7 mouse cellular contexts compared by ENCODE assay signal in the genomic region with DNA sequence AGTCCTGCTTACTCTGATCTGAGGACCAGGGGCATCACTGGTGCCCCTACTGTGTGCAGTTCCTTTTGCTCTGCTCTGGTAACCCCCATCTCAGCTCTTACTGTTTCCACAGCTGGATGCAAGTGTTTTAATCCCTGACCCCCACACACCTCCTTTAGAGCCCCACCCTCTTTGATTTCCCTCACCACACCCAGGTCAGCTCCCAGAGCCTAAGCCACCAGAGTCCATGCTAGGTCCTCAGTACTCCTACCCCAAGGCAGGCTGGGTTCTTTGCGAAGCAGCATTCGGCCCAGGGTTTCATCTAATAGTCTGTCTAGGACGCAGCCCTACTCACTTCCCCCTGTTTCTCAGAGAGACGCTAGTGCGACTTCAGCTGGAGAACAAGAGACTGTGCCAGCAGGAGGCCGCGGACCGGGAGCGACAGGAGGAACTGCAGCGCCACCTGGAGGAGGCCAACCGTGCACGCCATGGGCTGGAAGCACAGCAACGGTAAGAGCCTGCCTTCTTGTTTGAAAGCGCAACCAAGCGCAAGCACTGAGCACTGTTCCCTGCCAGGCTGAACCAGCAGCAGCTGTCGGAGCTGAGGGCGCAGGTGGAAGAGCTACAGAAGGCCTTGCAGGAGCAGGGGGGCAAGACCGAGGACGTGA. TPM values are rescaled to one million over a fixed set of nuclear protein-coding genes. Genes with fewer than 3 reads are reported as not detected.
DNase-seq lines count a peak whose midpoint lies in the region; ATAC-seq lines count a peak whose summit lies in the region.

No protein-coding gene starts in this region.

- H3K27ac ChIP-seq in hindbrain, embryonic 16.5 days (ENCODE audit: low read depth, low read length) = no peak overlapping the region

- no peaks in the 10 kb centered on the region for H3K9me3 ChIP-seq in hindbrain, embryonic 16.5 days (ENCODE audit: control insufficient read depth, low read length)

- peak; percentile 98 for DNase-seq in ZHBTc4 (ENCODE audit: low read depth, low spot score)
- DNase-seq in cerebellum, postnatal 36 days = peak; percentile 97
- DNase-seq in gastrocnemius, adult 18-20 months (ENCODE audit: low spot score) = peak; percentile 91
- peak; percentile 88 to 94 for DNase-seq in left cerebral cortex, postnatal 10 days (ENCODE audit: extremely low spot score in 1 of 2, low spot score in 2 of 2)
- peak; percentile 95 for DNase-seq in right cerebral cortex, postnatal 4 days

- peaks cover 3% of the 10 kb centered on the region for H3K4me1 ChIP-seq in hindbrain, embryonic 16.5 days (ENCODE audit: control insufficient read depth, insufficient read depth, low read depth, low read length)

- peak; percentile 80 for ATAC-seq in hindbrain, embryonic 16.5 days
- ATAC-seq in megakaryocyte-erythroid progenitor cell, adult 5-6 weeks (replicated peaks; ENCODE audit: low FRiP score, low TSS enrichment, poor library complexity, severe bottlenecking) = peak; percentile 95

- H3K27me3 ChIP-seq in hindbrain, embryonic 16.5 days (replicated peaks; ENCODE audit: control insufficient read depth, insufficient read depth, low read length) = peaks cover 7% of the 10 kb centered on the region

- H3K36me3 ChIP-seq in hindbrain, embryonic 16.5 days (ENCODE audit: control insufficient read depth, insufficient read depth, low read length) = peaks cover 11% of the 10 kb centered on the region

- H3K9ac ChIP-seq in hindbrain, embryonic 16.5 days (ENCODE audit: low read depth, low read length) = peak overlapping the region; percentile 30

- WGBS in hindbrain, embryonic 16.5 days = 5% methylated on average over 19 of the region's 19 CpGs

- intact Hi-C loops in left cerebral cortex, postnatal 10 days (cut with DNase I) = no loop called here

- H3K4me3 ChIP-seq in hindbrain, embryonic 16.5 days (ENCODE audit: low read length) = no peak overlapping the region

- peak overlapping the region; percentile 36 for H3K4me2 ChIP-seq in hindbrain, embryonic 16.5 days (ENCODE audit: low read length)

RNA-seq across cellular contexts. Expression of gene Hook2, which starts 7.4 kb away (rescaled TPM):
- total RNA-seq in gastrocnemius, adult 18-20 months (2021) = 1 to 10 TPM; 2.1 to 2.7 TPM
- polyA plus RNA-seq in hindbrain, embryonic 16.5 days (2015; fragmentation: Nextera tagmentation; extraction: Ambion mirVana) = 37.9 and 39.6 TPM in 2 replicates
- 10 to 100 TPM; 13.4 to 13.9 TPM for total RNA-seq in left cerebral cortex, postnatal 10 days (2021)
- 7.7 and 9.6 TPM in 2 replicates for total RNA-seq in megakaryocyte-erythroid progenitor cell, adult 5-6 weeks (2014; fragmentation: Nextera tagmentation)
- 11.0 and 19.9 TPM in 2 replicates for total RNA-seq in megakaryocyte-erythroid progenitor cell, adult 5-6 weeks (2017)

RNA-seq across cellular contexts. Expression of gene Best2, which starts 16.6 kb away (rescaled TPM):
- total RNA-seq in gastrocnemius, adult 18-20 months (2021) = not detected
- 0.10 and 0.21 TPM in 2 replicates for polyA plus RNA-seq in hindbrain, embryonic 16.5 days (2015; fragmentation: Nextera tagmentation; extraction: Ambion mirVana)
- not detected for total RNA-seq in left cerebral cortex, postnatal 10 days (2021)
- total RNA-seq in megakaryocyte-erythroid progenitor cell, adult 5-6 weeks (2014; fragmentation: Nextera tagmentation) = not detected in 2 replicates
- not detected in 2 replicates for total RNA-seq in megakaryocyte-erythroid progenitor cell, adult 5-6 weeks (2017)

RNA-seq across cellular contexts. Expression of gene Junb, which starts 19.3 kb away (rescaled TPM):
- total RNA-seq in gastrocnemius, adult 18-20 months (2021) = 10 to 100 TPM in 1 of 2 experiments, 1 to 10 TPM in 1; 9.4 to 12.5 TPM
- 4.3 and 5.3 TPM in 2 replicates for polyA plus RNA-seq in hindbrain, embryonic 16.5 days (2015; fragmentation: Nextera tagmentation; extraction: Ambion mirVana)
- total RNA-seq in left cerebral cortex, postnatal 10 days (2021) = 10 to 100 TPM; 29.9 to 33.0 TPM
- 4.1 and 8.0 TPM in 2 replicates for total RNA-seq in megakaryocyte-erythroid progenitor cell, adult 5-6 weeks (2014; fragmentation: Nextera tagmentation)
- total RNA-seq in megakaryocyte-erythroid progenitor cell, adult 5-6 weeks (2017) = 57.8 and 74.2 TPM in 2 replicates

RNA-seq across cellular contexts. Expression of gene Asna1, which starts 27.3 kb away (rescaled TPM):
- 10 to 100 TPM; 53.6 to 58.0 TPM for total RNA-seq in gastrocnemius, adult 18-20 months (2021)
- polyA plus RNA-seq in hindbrain, embryonic 16.5 days (2015; fragmentation: Nextera tagmentation; extraction: Ambion mirVana) = 159 and 170 TPM in 2 replicates
- 100 to 1,000 TPM; 111 to 113 TPM for total RNA-seq in left cerebral cortex, postnatal 10 days (2021)
- total RNA-seq in megakaryocyte-erythroid progenitor cell, adult 5-6 weeks (2014; fragmentation: Nextera tagmentation) = 77.3 and 82.3 TPM in 2 replicates
- total RNA-seq in megakaryocyte-erythroid progenitor cell, adult 5-6 weeks (2017) = 48.6 and 73.5 TPM in 2 replicates

RNA-seq across cellular contexts. Expression of gene Rnaseh2a, which starts 28.2 kb away (rescaled TPM):
- total RNA-seq in gastrocnemius, adult 18-20 months (2021) = 10 to 100 TPM; 21.1 to 21.7 TPM
- 55.8 and 57.5 TPM in 2 replicates for polyA plus RNA-seq in hindbrain, embryonic 16.5 days (2015; fragmentation: Nextera tagmentation; extraction: Ambion mirVana)
- total RNA-seq in left cerebral cortex, postnatal 10 days (2021) = 10 to 100 TPM; 41.0 to 44.2 TPM
- total RNA-seq in megakaryocyte-erythroid progenitor cell, adult 5-6 weeks (2014; fragmentation: Nextera tagmentation) = 198 and 202 TPM in 2 replicates
- 119 and 151 TPM in 2 replicates for total RNA-seq in megakaryocyte-erythroid progenitor cell, adult 5-6 weeks (2017)
